Comparison of ENCODE assay signal across 13 mouse cellular contexts in the genomic region with DNA sequence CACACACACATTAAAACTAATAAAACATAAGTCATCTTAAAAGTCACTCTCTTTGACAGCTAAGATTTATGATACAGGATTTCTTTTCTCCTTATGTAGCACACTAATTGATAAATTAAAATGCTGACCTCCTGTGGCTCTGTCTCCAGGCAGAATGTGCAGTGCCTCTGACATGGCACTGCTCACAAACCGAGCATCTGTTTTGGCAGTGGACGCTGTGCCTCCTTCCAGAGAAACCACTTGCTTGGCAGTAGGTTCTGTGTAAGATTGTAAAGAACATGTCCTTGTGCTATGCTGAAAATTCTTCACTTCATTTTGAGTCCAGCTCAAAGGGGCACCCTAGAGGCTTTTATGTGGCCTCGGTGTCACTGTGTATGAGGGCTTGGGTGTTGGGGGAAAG. TPM values are rescaled to one million over a fixed set of nuclear protein-coding genes. Genes with fewer than 3 reads are reported as not detected.
DNase-seq lines count a peak whose midpoint lies in the region; ATAC-seq and TF ChIP-seq lines count a peak whose summit lies in the region.
"Had no signal": no experiment of that assay in that cellular context is flagged by ENCODE, and none has a peak within 500 bp of the region (broad histone marks: within the 10 kb centered on the region; RNA-seq: fewer than 3 reads in every experiment).

No protein-coding gene starts in this region.

- H3K4me1 ChIP-seq in hindbrain, embryonic 13.5 days (replicated peaks), result no peaks in the 10 kb centered on the region
- H3K4me1 ChIP-seq in hindbrain, embryonic 11.5 days (replicated peaks; ENCODE audit: control insufficient read depth, insufficient read depth, low read length), result no peaks in the 10 kb centered on the region
- H3K4me1 ChIP-seq in testis, adult 2 months (ENCODE audit: control insufficient read depth, insufficient read depth, low read length), result no peaks in the 10 kb centered on the region
- no peaks in the 10 kb centered on the region for H3K4me1 ChIP-seq in stomach, postnatal 0 days (replicated peaks; ENCODE audit: control insufficient read depth, insufficient read depth)
- H3K4me1 ChIP-seq: embryonic facial prominence, embryonic 15.5 days; limb, embryonic 13.5 days; midbrain, embryonic 13.5 days had no signal

- no peak overlapping the region for H3K27ac ChIP-seq in hindbrain, embryonic 13.5 days
- H3K27ac ChIP-seq in hindbrain, embryonic 11.5 days (ENCODE audit: low read depth, low read length), result no peak overlapping the region
- H3K27ac ChIP-seq in testis, adult 2 months (ENCODE audit: control insufficient read depth, insufficient read depth, low read depth, low read length), result peak overlapping the region; percentile 39
- H3K27ac ChIP-seq in stomach, postnatal 0 days (replicated peaks), result no peak overlapping the region
- H3K27ac ChIP-seq: embryonic facial prominence, embryonic 15.5 days; limb, embryonic 13.5 days; macrophage; midbrain, embryonic 13.5 days had no signal

- no peak for DNase-seq in hindbrain, embryonic 11.5 days (ENCODE audit: low spot score)
- no peak for DNase-seq in testis, postnatal 10 days (ENCODE audit: low spot score)
- DNase-seq in cerebellum, postnatal 14 days, result peak; percentile 63 to 76
- DNase-seq in lung, postnatal 25 days (ENCODE audit: low spot score), result no peak
- DNase-seq in stomach, postnatal 0 days (ENCODE audit: low spot score), result no peak
- DNase-seq: liver, postnatal 0 days had no signal

- ATAC-seq in hindbrain, embryonic 13.5 days (ENCODE audit: low FRiP score), result 0 out of 2 replicates have a peak, but pooled peaks have one; percentile 43
- no peak for ATAC-seq in hindbrain, embryonic 11.5 days (ENCODE audit: low FRiP score)
- ATAC-seq in stomach, postnatal 0 days (ENCODE audit: low FRiP score, low TSS enrichment), result no peak
- ATAC-seq: liver, postnatal 0 days; midbrain, embryonic 13.5 days had no signal

- no peaks in the 10 kb centered on the region for H3K27me3 ChIP-seq in hindbrain, embryonic 13.5 days
- no peaks in the 10 kb centered on the region for H3K27me3 ChIP-seq in hindbrain, embryonic 11.5 days (ENCODE audit: control insufficient read depth, insufficient read depth, low read length)
- no peaks in the 10 kb centered on the region for H3K27me3 ChIP-seq in testis, adult 2 months (ENCODE audit: control insufficient read depth, insufficient read depth, low read length)
- H3K27me3 ChIP-seq in stomach, postnatal 0 days (ENCODE audit: control insufficient read depth, insufficient read depth, low read length), result no peaks in the 10 kb centered on the region
- H3K27me3 ChIP-seq: embryonic facial prominence, embryonic 15.5 days; limb, embryonic 13.5 days; midbrain, embryonic 13.5 days had no signal

- no peak for TF ChIP-seq CTCF in testis, adult 2 months (IDR thresholded peaks at IDR 0.05; ENCODE audit: control insufficient read depth, insufficient read depth, insufficient replicate concordance, low read depth, low read length)
- no peak for TF ChIP-seq CTCF in stomach, postnatal 0 days (IDR thresholded peaks at IDR 0.05; ENCODE audit: low read depth)

- no peak for TF ChIP-seq POLR2A in testis, adult 2 months (IDR thresholded peaks at IDR 0.05; ENCODE audit: control insufficient read depth, low read depth, low read length)

- no peak overlapping the region for H3K9ac ChIP-seq in hindbrain, embryonic 13.5 days
- H3K9ac ChIP-seq in hindbrain, embryonic 11.5 days (ENCODE audit: low read depth, low read length), result no peak overlapping the region
- no peak overlapping the region for H3K9ac ChIP-seq in stomach, postnatal 0 days (ENCODE audit: low read length)
- H3K9ac ChIP-seq: embryonic facial prominence, embryonic 15.5 days; limb, embryonic 13.5 days; liver, postnatal 0 days; midbrain, embryonic 13.5 days had no signal

- WGBS in hindbrain, embryonic 13.5 days, result 54% methylated on average over 3 of the region's 3 CpGs
- WGBS in hindbrain, embryonic 11.5 days, result 59% methylated on average over 3 of the region's 3 CpGs
- 76% methylated on average over 3 of the region's 3 CpGs for WGBS in stomach, postnatal 0 days

- no peak overlapping the region for H3K4me2 ChIP-seq in hindbrain, embryonic 13.5 days
- no peak overlapping the region for H3K4me2 ChIP-seq in hindbrain, embryonic 11.5 days (replicated peaks; ENCODE audit: low read depth, low read length)
- H3K4me2 ChIP-seq in stomach, postnatal 0 days (replicated peaks; ENCODE audit: low read depth), result no peak overlapping the region
- H3K4me2 ChIP-seq: embryonic facial prominence, embryonic 15.5 days; limb, embryonic 13.5 days; midbrain, embryonic 13.5 days had no signal

- H3K9me3 ChIP-seq in hindbrain, embryonic 13.5 days, result no peaks in the 10 kb centered on the region
- H3K9me3 ChIP-seq in hindbrain, embryonic 11.5 days (ENCODE audit: control insufficient read depth, low read length), result no peaks in the 10 kb centered on the region
- no peaks in the 10 kb centered on the region for H3K9me3 ChIP-seq in stomach, postnatal 0 days (ENCODE audit: control insufficient read depth, low read length)
- H3K9me3 ChIP-seq: embryonic facial prominence, embryonic 15.5 days; G1E; limb, embryonic 13.5 days; midbrain, embryonic 13.5 days had no signal

- no peak overlapping the region for H3K4me3 ChIP-seq in hindbrain, embryonic 13.5 days
- no peak overlapping the region for H3K4me3 ChIP-seq in hindbrain, embryonic 11.5 days (ENCODE audit: low read depth, low read length)
- no peak overlapping the region for H3K4me3 ChIP-seq in testis, adult 2 months (ENCODE audit: control insufficient read depth, low read depth, low read length)
- no peak overlapping the region for H3K4me3 ChIP-seq in stomach, postnatal 0 days (ENCODE audit: low read depth, low read length)
- H3K4me3 ChIP-seq: embryonic facial prominence, embryonic 15.5 days; limb, embryonic 13.5 days; midbrain, embryonic 13.5 days had no signal

- no peak for TF ChIP-seq EP300 in stomach, postnatal 0 days (optimal IDR thresholded peaks at IDR 0.05)

- no peaks in the 10 kb centered on the region for H3K36me3 ChIP-seq in hindbrain, embryonic 13.5 days
- no peaks in the 10 kb centered on the region for H3K36me3 ChIP-seq in hindbrain, embryonic 11.5 days (ENCODE audit: control insufficient read depth, insufficient read depth, low read length)
- H3K36me3 ChIP-seq in testis, adult 2 months (ENCODE audit: control insufficient read depth, insufficient read depth, low read length), result no peaks in the 10 kb centered on the region
- no peaks in the 10 kb centered on the region for H3K36me3 ChIP-seq in stomach, postnatal 0 days (ENCODE audit: control insufficient read depth, insufficient read depth, low read length)
- H3K36me3 ChIP-seq: embryonic facial prominence, embryonic 15.5 days; G1E; limb, embryonic 13.5 days; midbrain, embryonic 13.5 days had no signal

RNA-seq across cellular contexts. Expression of a gene that starts 50.0 kb away (rescaled TPM):
- polyA plus RNA-seq in hindbrain, embryonic 13.5 days (2015; fragmentation: Nextera tagmentation; extraction: Ambion mirVana), result 9.0 and 9.7 TPM in 2 replicates
- 4.0 and 4.7 TPM in 2 replicates for polyA plus RNA-seq in hindbrain, embryonic 11.5 days (2014; fragmentation: Nextera tagmentation; extraction: Ambion mirVana)
- 10.6 and 12.1 TPM in 2 replicates for polyA plus RNA-seq in testis, adult 2 months (2012; rRNA removed)
- 0.79 and 0.85 TPM in 2 replicates for polyA plus RNA-seq in stomach, postnatal 0 days (2015; fragmentation: Nextera tagmentation; extraction: Ambion mirVana)
- polyA plus RNA-seq: G1E, macrophage had no signal

Comparison
In these comparisons a context has a peak if more than half of its experiments do, and no peak if none do; other contexts are left out.
1. DNase-seq: peak in cerebellum, postnatal 14 days (2 of 2); none in hindbrain, embryonic 11.5 days (single experiment), testis, postnatal 10 days (single experiment), lung, postnatal 25 days (single experiment) and stomach, postnatal 0 days (single experiment).